Mouse (Mus musculus): ENCODE results near the gene Lmo1.

Gene Lmo1

GRCm38 (mm10) chr7:109175670-109176625 is 941 bp upstream of the Lmo1 start:
- no peak for DNase-seq (ENCODE audit: low read depth, low spot score)

GRCm38 (mm10) chr7:109174337-109174948 is 564 bp downstream of the Lmo1 start:
- DNase-seq (ENCODE audit: low read depth, low spot score): no peak

- no peak for DNase-seq (ENCODE audit: low read depth, low spot score)
Measured at GRCm38 (mm10) chr7:109171874-109172273, 3.1 kb downstream of the Lmo1 start.

GRCm38 (mm10) chr7:109170441-109170820 is 4.6 kb downstream of the Lmo1 start:
- DNase-seq (ENCODE audit: low read depth, low spot score): peak; percentile 71

- peak; percentile 41 for DNase-seq (ENCODE audit: low read depth, low spot score)
Measured at GRCm38 (mm10) chr7:109169505-109170440, 5.2 kb downstream of the Lmo1 start.

GRCm38 (mm10) chr7:109168716-109169115 is 6.3 kb downstream of the Lmo1 start:
- DNase-seq (ENCODE audit: low read depth, low spot score): no peak

- no peak for DNase-seq (ENCODE audit: low read depth, low spot score)
Measured at GRCm38 (mm10) chr7:109165931-109166585, 8.9 kb downstream of the Lmo1 start.

GRCm38 (mm10) chr7:109154331-109154730 is 20.7 kb downstream of the Lmo1 start:
- DNase-seq (ENCODE audit: low read depth, low spot score): no peak

GRCm38 (mm10) chr7:109153538-109153937 is 21.5 kb downstream of the Lmo1 start:
- DNase-seq (ENCODE audit: low read depth, low spot score): no peak

- DNase-seq (ENCODE audit: low read depth, low spot score): no peak
Measured at GRCm38 (mm10) chr7:109151088-109151487, 23.9 kb downstream of the Lmo1 start.

GRCm38 (mm10) chr7:109145211-109145610 is 29.8 kb downstream of the Lmo1 start:
- no peak for DNase-seq (ENCODE audit: low read depth, low spot score)

GRCm38 (mm10) chr7:109144705-109145104 is 30.3 kb downstream of the Lmo1 start:
- DNase-seq (ENCODE audit: low read depth, low spot score): no peak

GRCm38 (mm10) chr7:109142564-109142963 is 32.4 kb downstream of the Lmo1 start:
- no peak for DNase-seq (ENCODE audit: low read depth, low spot score)

GRCm38 (mm10) chr7:109141753-109142152 is 33.3 kb downstream of the Lmo1 start:
- DNase-seq (ENCODE audit: low read depth, low spot score): no peak

GRCm38 (mm10) chr7:109141054-109141453 is 34.0 kb downstream of the Lmo1 start:
- DNase-seq (ENCODE audit: low read depth, low spot score): no peak

GRCm38 (mm10) chr7:109139405-109139804 is 35.6 kb downstream of the Lmo1 start:
- peak; percentile 83 for DNase-seq (ENCODE audit: low read depth, low spot score)

- DNase-seq (ENCODE audit: low read depth, low spot score): no peak
Measured at GRCm38 (mm10) chr7:109137441-109137840, 37.6 kb downstream of the Lmo1 start.

- DNase-seq (ENCODE audit: low read depth, low spot score): no peak
Measured at GRCm38 (mm10) chr7:109131565-109131964, 43.4 kb downstream of the Lmo1 start.

- no peak for DNase-seq (ENCODE audit: low read depth, low spot score)
Measured at GRCm38 (mm10) chr7:109129946-109130686, 44.9 kb downstream of the Lmo1 start.

GRCm38 (mm10) chr7:109129442-109129841 is 45.6 kb downstream of the Lmo1 start:
- DNase-seq (ENCODE audit: low read depth, low spot score): peak; percentile 31
